Mouse (Mus musculus) CD4-positive naive resting alpha-beta T cell, adult 76 days (primary cell): ENCODE measurements around the gene Rnf152. TPM values are rescaled to one million over a fixed set of nuclear protein-coding genes. Genes with fewer than 3 reads are reported as not detected.

Source experiments
- total RNA-seq: library from RNA; stranded (reverse); gene quantifications from one replicate; pipeline ENCODE4 v1.2.4, GENCODE M21; 2023

Gene Rnf152
- not detected for total RNA-seq

GRCm38 (mm10) chr1:105356291-105357011 is at the start of gene Rnf152:
Gene Rnf152 (minus strand): TSS chr1:105356710.

